Comparison of ENCODE assay signal across 28 mouse cellular contexts in genomic region chr12:105060006-105060405, GRCm38 (mm10). TPM values are rescaled to one million over a fixed set of nuclear protein-coding genes. Genes with fewer than 3 reads are reported as not detected.
DNase-seq lines count a peak whose midpoint lies in the region; ATAC-seq lines count a peak whose summit lies in the region.
"Had no signal": no experiment of that assay in that cellular context is flagged by ENCODE, and none has a peak within 500 bp of the region (broad histone marks: within the 10 kb centered on the region; RNA-seq: fewer than 3 reads in every experiment).

No protein-coding gene starts in this region.

- WGBS in embryonic facial prominence, embryonic 14.5 days, result 76% methylated on average over 2 of the region's 2 CpGs
- WGBS in embryonic facial prominence, embryonic 10.5 days, result 88% methylated on average over 2 of the region's 2 CpGs

- no peak overlapping the region for H3K4me3 ChIP-seq in embryonic facial prominence, embryonic 14.5 days (ENCODE audit: low read depth, low read length)
- H3K4me3 ChIP-seq in embryonic facial prominence, embryonic 10.5 days, result no peak overlapping the region
- H3K4me3 ChIP-seq: embryonic facial prominence, embryonic 12.5 days; erythroblast, embryonic 14.5 days; forebrain, embryonic 10.5 days; forebrain, embryonic 13.5 days; heart, adult 2 months; heart, embryonic 10.5 days; heart, embryonic 13.5 days; hindbrain, embryonic 15.5 days; intestine, embryonic 15.5 days had no signal

- no peak overlapping the region for H3K27ac ChIP-seq in embryonic facial prominence, embryonic 14.5 days (replicated peaks; ENCODE audit: low read depth, low read length)
- no peak overlapping the region for H3K27ac ChIP-seq in embryonic facial prominence, embryonic 10.5 days (replicated peaks)
- H3K27ac ChIP-seq: embryonic facial prominence, embryonic 12.5 days; forebrain, embryonic 10.5 days; forebrain, embryonic 13.5 days; heart, adult 2 months; heart, embryonic 10.5 days; heart, embryonic 13.5 days; hindbrain, embryonic 15.5 days; intestine, embryonic 15.5 days had no signal

- H3K4me1 ChIP-seq in embryonic facial prominence, embryonic 14.5 days (ENCODE audit: control insufficient read depth, insufficient read depth, low read length), result no peaks in the 10 kb centered on the region
- peaks cover 6% of the 10 kb centered on the region for H3K4me1 ChIP-seq in embryonic facial prominence, embryonic 10.5 days
- H3K4me1 ChIP-seq: heart, embryonic 10.5 days; heart, embryonic 13.5 days; intestine, embryonic 15.5 days had no signal

- ATAC-seq in embryonic facial prominence, embryonic 14.5 days (ENCODE audit: low read depth), result no peak
- ATAC-seq: forebrain, embryonic 13.5 days; forebrain, embryonic 16.5 days; intestine, embryonic 15.5 days had no signal

- H3K27me3 ChIP-seq in embryonic facial prominence, embryonic 14.5 days (replicated peaks; ENCODE audit: control insufficient read depth, insufficient read depth, low read length), result no peaks in the 10 kb centered on the region
- H3K27me3 ChIP-seq in embryonic facial prominence, embryonic 10.5 days (replicated peaks; ENCODE audit: low read depth, poor library complexity, severe bottlenecking), result no peaks in the 10 kb centered on the region
- H3K27me3 ChIP-seq: embryonic facial prominence, embryonic 12.5 days; forebrain, embryonic 13.5 days; hindbrain, embryonic 15.5 days; intestine, embryonic 15.5 days had no signal

- H3K4me2 ChIP-seq in embryonic facial prominence, embryonic 14.5 days (ENCODE audit: low read depth, low read length), result no peak overlapping the region
- H3K4me2 ChIP-seq: embryonic facial prominence, embryonic 12.5 days; forebrain, embryonic 13.5 days; heart, embryonic 13.5 days; hindbrain, embryonic 15.5 days; intestine, embryonic 15.5 days had no signal

- DNase-seq in embryonic facial prominence, embryonic 14.5 days (ENCODE audit: low spot score), result peak; percentile 27
- no peak for DNase-seq in embryonic facial prominence, embryonic 10.5 days (ENCODE audit: low spot score)
- peak; percentile 11 for DNase-seq in lung, postnatal 10 days
- no peak for DNase-seq in lung, postnatal 25 days (ENCODE audit: low spot score)
- peak; percentile 77 for DNase-seq in fibroblast of lung, adult 2 months (ENCODE audit: low read depth)
- DNase-seq in embryo, embryonic 9.5 days (ENCODE audit: extremely low spot score), result no peak
- DNase-seq: adrenal gland, adult 2 months; adrenal gland, postnatal 14 days; B cell, adult 2 months; cerebellum, adult 11 months; cerebellum, adult 2 months; cerebellum, postnatal 36 days; embryo, embryonic 11 days; gastrocnemius, postnatal 10 days; gastrocnemius, postnatal 36 days; heart, adult 2 months; heart, postnatal 14 days; heart, postnatal 4 days had no signal

- H3K9me3 ChIP-seq in embryonic facial prominence, embryonic 14.5 days (ENCODE audit: control insufficient read depth, low read length), result no peaks in the 10 kb centered on the region
- no peaks in the 10 kb centered on the region for H3K9me3 ChIP-seq in embryonic facial prominence, embryonic 10.5 days
- H3K9me3 ChIP-seq: embryonic facial prominence, embryonic 12.5 days; forebrain, embryonic 10.5 days; forebrain, embryonic 13.5 days; G1E; heart, embryonic 10.5 days; heart, embryonic 13.5 days; hindbrain, embryonic 15.5 days; intestine, embryonic 15.5 days had no signal

- no peak overlapping the region for H3K9ac ChIP-seq in embryonic facial prominence, embryonic 14.5 days (ENCODE audit: low read depth, low read length)
- H3K9ac ChIP-seq: embryonic facial prominence, embryonic 12.5 days; forebrain, embryonic 13.5 days; heart, embryonic 13.5 days; hindbrain, embryonic 15.5 days; intestine, embryonic 15.5 days had no signal

- H3K36me3 ChIP-seq in embryonic facial prominence, embryonic 14.5 days (ENCODE audit: control insufficient read depth, insufficient read depth, low read length), result no peaks in the 10 kb centered on the region
- no peaks in the 10 kb centered on the region for H3K36me3 ChIP-seq in embryonic facial prominence, embryonic 10.5 days (replicated peaks)
- H3K36me3 ChIP-seq: embryonic facial prominence, embryonic 12.5 days; forebrain, embryonic 10.5 days; G1E; heart, embryonic 10.5 days; heart, embryonic 13.5 days; hindbrain, embryonic 15.5 days; intestine, embryonic 15.5 days had no signal

RNA-seq across cellular contexts. Expression of gene Glrx5, which starts 27.5 kb away (rescaled TPM):
- polyA plus RNA-seq in embryonic facial prominence, embryonic 14.5 days (2014; fragmentation: Nextera tagmentation; extraction: Ambion mirVana), result 183 and 186 TPM in 2 replicates
- polyA plus RNA-seq in embryonic facial prominence, embryonic 10.5 days (2016; fragmentation: Nextera tagmentation; extraction: Ambion mirVana), result 218 and 234 TPM in 2 replicates

RNA-seq across cellular contexts. Expression of gene Syne3, which starts 50.4 kb away (rescaled TPM):
- polyA plus RNA-seq in embryonic facial prominence, embryonic 14.5 days (2014; fragmentation: Nextera tagmentation; extraction: Ambion mirVana), result 1.8 and 3.0 TPM in 2 replicates
- 0.24 and 0.26 TPM in 2 replicates for polyA plus RNA-seq in embryonic facial prominence, embryonic 10.5 days (2016; fragmentation: Nextera tagmentation; extraction: Ambion mirVana)

Comparison
In these comparisons a context has a peak if more than half of its experiments do, and no peak if none do; other contexts are left out.
1. DNase-seq: peak in embryonic facial prominence, embryonic 14.5 days (single experiment), lung, postnatal 10 days (single experiment) and fibroblast of lung, adult 2 months (single experiment); none in embryonic facial prominence, embryonic 10.5 days (single experiment), lung, postnatal 25 days (single experiment) and embryo, embryonic 9.5 days (single experiment).